Mouse (Mus musculus) myocyte (in vitro differentiated cells): ENCODE measurements at regions not wholly inside any gene's neighbourhood (a gene's known extent, or its start where the extent isn't known, plus 50 kb on each side); places are given as distances from the start of the nearest gene placed in this dataset.

Experiments
- H3K27me3 ChIP-seq: one replicate; pipeline ENCODE4 v1.6.1; 2011; ENCODE audit not compliant: control insufficient read depth, insufficient read depth, insufficient read length
- H3K36me3 ChIP-seq: one replicate; pipeline ENCODE4 v1.6.1; 2011; ENCODE audit not compliant: control insufficient read depth, insufficient read depth
- H3K4me2 ChIP-seq: one replicate; pipeline ENCODE4 v1.6.1; 2011; ENCODE audit warnings: low read depth, control low read depth
- H3K4me3 ChIP-seq: one replicate; pipeline ENCODE4 v1.5.1; 2011; ENCODE audit warnings: mild to moderate bottlenecking, control low read depth, moderate library complexity
- H3K79me2 ChIP-seq: one replicate; pipeline ENCODE4 v1.6.1; 2011; ENCODE audit not compliant: control insufficient read depth, insufficient read depth
- H3ac ChIP-seq: one replicate; pipeline ENCODE4 v1.6.1; 2011; ENCODE audit not compliant: control insufficient read depth, insufficient read length
- CEBPB ChIP-seq: IDR thresholded peaks from 2 replicates; pipeline ENCODE4 v1.6.1; 2011; ENCODE audit warnings: mild to moderate bottlenecking, moderate library complexity; ENCODE audit not compliant: poor library complexity, insufficient read depth, severe bottlenecking
- E2F4 ChIP-seq: IDR thresholded peaks from one replicate; pipeline ENCODE4 v1.6.1; 2011; ENCODE audit warnings: mild to moderate bottlenecking, control low read depth, moderate library complexity; ENCODE audit not compliant: insufficient read depth
- MAX ChIP-seq: IDR thresholded peaks from one replicate; pipeline ENCODE4 v1.6.1; 2011; ENCODE audit warnings: low read depth, mild to moderate bottlenecking, control low read depth
- MYOD1 ChIP-seq, 3 experiments: IDR thresholded peaks; one replicate each; pipeline ENCODE4 v1.6.1; 2011; ENCODE audit warnings: control low read depth in 2 of 3, low read depth in 2 of 3, mild to moderate bottlenecking in 2 of 3, moderate library complexity in 1 of 3; ENCODE audit not compliant: insufficient read length in 2 of 3, control insufficient read depth in 1 of 3
- MYOG ChIP-seq, 3 experiments: IDR thresholded peaks; one replicate each; pipeline ENCODE4 v1.6.1; 2011; ENCODE audit warnings: control low read depth in 2 of 3, low read depth in 2 of 3, mild to moderate bottlenecking in 2 of 3; ENCODE audit not compliant: insufficient read length in 2 of 3, control insufficient read depth in 1 of 3, insufficient read depth in 1 of 3
- POLR2A ChIP-seq: IDR thresholded peaks from one replicate; pipeline ENCODE4 v1.6.1; 2011; ENCODE audit warnings: low read depth, mild to moderate bottlenecking, control low read depth, moderate library complexity; ENCODE audit not compliant: insufficient read length
- POLR2AphosphoS2 ChIP-seq: IDR thresholded peaks from one replicate; pipeline ENCODE4 v1.6.1; 2011; ENCODE audit warnings: low read depth, control low read depth; ENCODE audit not compliant: insufficient read length
- REST ChIP-seq: IDR thresholded peaks from one replicate; pipeline ENCODE4 v1.6.1; 2011; ENCODE audit warnings: mild to moderate bottlenecking, control low read depth, moderate library complexity; ENCODE audit not compliant: insufficient read depth, insufficient read length
- SRF ChIP-seq: IDR thresholded peaks from one replicate; pipeline ENCODE4 v1.6.1; 2011; ENCODE audit warnings: low read depth; ENCODE audit not compliant: control insufficient read depth, insufficient read length
- TCF12 ChIP-seq: IDR thresholded peaks from one replicate; pipeline ENCODE4 v1.6.1; 2011; ENCODE audit warnings: mild to moderate bottlenecking, control low read depth; ENCODE audit not compliant: poor library complexity, insufficient read depth, severe bottlenecking
- TCF3 ChIP-seq: IDR thresholded peaks from one replicate; pipeline ENCODE4 v1.6.1; 2011; ENCODE audit warnings: low read depth, control low read depth; ENCODE audit not compliant: insufficient read length
- USF1 ChIP-seq: IDR thresholded peaks from one replicate; pipeline ENCODE4 v1.6.1; 2011; ENCODE audit warnings: low read depth, mild to moderate bottlenecking, control low read depth, moderate library complexity

- TF ChIP-seq USF1 (no peak), TCF12 (no peak), POLR2AphosphoS2 (no peak)
- Histone ChIP-seq H3K36me3 (no peaks in the 10 kb centered on the region), H3K79me2 (no peaks in the 10 kb centered on the region), H3K4me3 (no peak overlapping the region), H3ac (no peak overlapping the region), H3K4me2 (no peak overlapping the region), H3K27me3 (no peaks in the 10 kb centered on the region)
These were observed 147.6 kb downstream of the Nfkbiz start for GRCm38 (mm10) chr16:55691069-55691468.

GRCm38 (mm10) chr16:55663946-55664345, 174.8 kb downstream of the Nfkbiz start:
- Histone ChIP-seq H3K36me3 (no peaks in the 10 kb centered on the region), H3K4me2 (no peak overlapping the region), H3ac (no peak overlapping the region), H3K4me3 (no peak overlapping the region), H3K27me3 (no peaks in the 10 kb centered on the region), H3K79me2 (no peaks in the 10 kb centered on the region)
- TF ChIP-seq MYOD1 (IDR thresholded peaks at IDR 0.05; ENCODE audit: control insufficient read depth in 1 of 3, insufficient read length in 2 of 3, low read depth in 2 of 3) (no peak), MAX (no peak), E2F4 (no peak), SRF (no peak), MYOG (IDR thresholded peaks at IDR 0.05; ENCODE audit: control insufficient read depth in 1 of 3, insufficient read depth in 1 of 3, insufficient read length in 2 of 3, low read depth in 2 of 3) (no peak), POLR2AphosphoS2 (no peak), TCF3 (no peak), USF1 (no peak), POLR2A (no peak), REST (no peak), CEBPB (no peak), TCF12 (no peak)

- no peak overlapping the region for H3ac ChIP-seq
- H3K4me2 ChIP-seq: peak overlapping the region; percentile 47
- H3K36me3 ChIP-seq: no peaks in the 10 kb centered on the region
- no peaks in the 10 kb centered on the region for H3K27me3 ChIP-seq
- no peak overlapping the region for H3K4me3 ChIP-seq
- TF ChIP-seq POLR2AphosphoS2 (no peak), USF1 (peak; percentile 55), MYOG (IDR thresholded peaks at IDR 0.05; ENCODE audit: control insufficient read depth in 1 of 3, insufficient read depth in 1 of 3, insufficient read length in 2 of 3, low read depth in 2 of 3) (peak in 1 of 3 experiments; percentile 31), CEBPB (no peak)
- H3K79me2 ChIP-seq: no peaks in the 10 kb centered on the region
These were observed 201.8 kb downstream of the Nfkbiz start for GRCm38 (mm10) chr16:55636667-55637450.

- Histone ChIP-seq H3K27me3 (no peaks in the 10 kb centered on the region), H3K4me3 (no peak overlapping the region), H3K79me2 (no peaks in the 10 kb centered on the region), H3K36me3 (no peaks in the 10 kb centered on the region), H3K4me2 (peak overlapping the region; percentile 47), H3ac (no peak overlapping the region)
- peak in 2 of 3 experiments; percentile 28 to 56 for TF ChIP-seq MYOG (IDR thresholded peaks at IDR 0.05; ENCODE audit: control insufficient read depth in 1 of 3, insufficient read depth in 1 of 3, insufficient read length in 2 of 3, low read depth in 2 of 3)
- no peak for TF ChIP-seq POLR2A
- peak; percentile 20 for TF ChIP-seq MAX
- TF ChIP-seq REST: no peak
- no peak for TF ChIP-seq POLR2AphosphoS2
- TF ChIP-seq SRF: no peak
- TF ChIP-seq CEBPB: no peak
- TF ChIP-seq MYOD1 (IDR thresholded peaks at IDR 0.05; ENCODE audit: control insufficient read depth in 1 of 3, insufficient read length in 2 of 3, low read depth in 2 of 3): peak in 2 of 3 experiments; percentile 44 to 64
- no peak for TF ChIP-seq TCF3
- TF ChIP-seq TCF12: peak; percentile 10
These were observed 202.5 kb downstream of the Nfkbiz start for GRCm38 (mm10) chr16:55636224-55636623.

- TF ChIP-seq USF1 (no peak), MYOD1 (IDR thresholded peaks at IDR 0.05; ENCODE audit: control insufficient read depth in 1 of 3, insufficient read length in 2 of 3, low read depth in 2 of 3) (no peak), TCF3 (no peak), REST (no peak), TCF12 (no peak), MYOG (IDR thresholded peaks at IDR 0.05; ENCODE audit: control insufficient read depth in 1 of 3, insufficient read depth in 1 of 3, insufficient read length in 2 of 3, low read depth in 2 of 3) (no peak), CEBPB (no peak), POLR2A (no peak), POLR2AphosphoS2 (no peak), SRF (no peak), E2F4 (no peak), MAX (no peak)
- H3K36me3 ChIP-seq: no peaks in the 10 kb centered on the region
- no peak overlapping the region for H3K4me3 ChIP-seq
- H3K4me2 ChIP-seq: no peak overlapping the region
- H3K27me3 ChIP-seq: no peaks in the 10 kb centered on the region
- no peak overlapping the region for H3ac ChIP-seq
- H3K79me2 ChIP-seq: no peaks in the 10 kb centered on the region
These were observed 204.0 kb downstream of the Nfkbiz start for GRCm38 (mm10) chr16:55634691-55635090.
